Mouse (Mus musculus): ENCODE measurements around the gene Spdl1. TPM values are rescaled to one million over a fixed set of nuclear protein-coding genes. Genes with fewer than 3 reads are reported as not detected.
A peak's percentile ranks its signal among the peaks of the same experiment; 100 is the strongest.

Spdl1 gene
- total and polyA plus RNA-seq, 2 experiments from 2014 or later, result 2.4 to 3.9 TPM

DNA sequence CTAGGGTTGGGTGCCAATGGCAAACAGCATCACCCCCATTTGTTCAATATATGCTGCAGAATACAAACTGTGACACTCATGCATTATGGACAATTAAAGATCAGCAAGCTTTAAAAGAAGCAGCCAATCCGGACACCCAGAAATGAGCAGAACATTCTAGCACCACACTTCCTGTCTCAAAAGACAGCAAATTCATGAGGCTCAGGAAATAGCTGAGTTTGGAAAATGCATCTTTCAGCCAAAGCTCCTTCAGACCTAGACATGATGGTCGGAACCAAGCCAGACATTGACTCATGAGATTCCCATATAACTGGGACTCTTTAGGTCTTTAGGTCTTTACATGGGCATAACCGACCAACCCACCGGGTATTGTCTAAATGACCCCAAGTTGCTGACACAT, 55.9 kb downstream of the Spdl1 start:
- ATAC-seq (ENCODE audit: insufficient read depth, low read depth) (no peak), DNase-seq (ENCODE audit: low spot score) (no peak)
- no peak overlapping the region for H3K4me3 ChIP-seq (ENCODE audit: low read depth, low read length)
- no peaks in the 10 kb centered on the region for H3K9me3 ChIP-seq (replicated peaks; ENCODE audit: control insufficient read depth, low read length)
- 84% methylated on average over 4 of the region's 4 CpGs for WGBS
- H3K4me2 ChIP-seq (ENCODE audit: low read depth, low read length), result no peak overlapping the region
- no peak overlapping the region for H3K27ac ChIP-seq (ENCODE audit: low read depth)
- H3K9ac ChIP-seq (replicated peaks; ENCODE audit: low read depth, low read length), result no peak overlapping the region
- no peaks in the 10 kb centered on the region for H3K36me3 ChIP-seq (replicated peaks; ENCODE audit: control insufficient read depth, insufficient read depth, low read length)
- H3K27me3 ChIP-seq (ENCODE audit: control insufficient read depth, insufficient read depth, low read length), result no peaks in the 10 kb centered on the region
- TF ChIP-seq EP300 (IDR thresholded peaks at IDR 0.05; ENCODE audit: low read depth) (no peak), CTCF (IDR thresholded peaks at IDR 0.05; ENCODE audit: low read depth) (no peak)
- H3K4me1 ChIP-seq (ENCODE audit: control insufficient read depth, insufficient read depth), result no peaks in the 10 kb centered on the region

DNA sequence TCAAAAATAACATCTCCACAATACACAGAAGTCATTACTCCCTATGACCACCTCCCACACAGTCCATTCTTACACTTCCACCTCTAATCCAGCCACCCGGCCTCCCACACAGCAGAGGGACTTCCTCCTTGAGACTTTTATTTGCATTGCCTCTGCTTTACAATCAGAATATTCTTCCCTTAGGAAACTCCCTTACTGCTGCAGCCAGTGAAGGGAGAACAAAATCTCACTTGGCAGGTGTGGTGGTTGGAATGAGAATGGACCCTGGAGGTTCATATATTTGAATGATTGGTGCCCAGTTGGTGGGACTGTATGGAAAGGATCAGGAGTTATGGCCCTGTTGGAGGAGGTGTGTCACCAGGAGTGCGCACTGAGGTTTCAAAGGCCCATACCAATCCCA, 57.4 kb downstream of the Spdl1 start:
- ATAC-seq (ENCODE audit: insufficient read depth, low read depth) (no peak), DNase-seq (ENCODE audit: low spot score) (no peak)
- no peaks in the 10 kb centered on the region for H3K36me3 ChIP-seq (replicated peaks; ENCODE audit: control insufficient read depth, insufficient read depth, low read length)
- H3K9me3 ChIP-seq (replicated peaks; ENCODE audit: control insufficient read depth, low read length), result no peaks in the 10 kb centered on the region
- no peaks in the 10 kb centered on the region for H3K27me3 ChIP-seq (ENCODE audit: control insufficient read depth, insufficient read depth, low read length)
- no peak for TF ChIP-seq EP300 (IDR thresholded peaks at IDR 0.05; ENCODE audit: low read depth)
- no peak for TF ChIP-seq CTCF (IDR thresholded peaks at IDR 0.05; ENCODE audit: low read depth)
- no peak overlapping the region for H3K4me3 ChIP-seq (ENCODE audit: low read depth, low read length)
- H3K9ac ChIP-seq (replicated peaks; ENCODE audit: low read depth, low read length), result no peak overlapping the region
- H3K27ac ChIP-seq (ENCODE audit: low read depth), result no peak overlapping the region
- no peak overlapping the region for H3K4me2 ChIP-seq (ENCODE audit: low read depth, low read length)
- WGBS, result 67% methylated on average over 2 of the region's 2 CpGs
- H3K4me1 ChIP-seq (ENCODE audit: control insufficient read depth, insufficient read depth), result peaks cover 3% of the 10 kb centered on the region; the same call in 1 of the 2 replicates

DNA sequence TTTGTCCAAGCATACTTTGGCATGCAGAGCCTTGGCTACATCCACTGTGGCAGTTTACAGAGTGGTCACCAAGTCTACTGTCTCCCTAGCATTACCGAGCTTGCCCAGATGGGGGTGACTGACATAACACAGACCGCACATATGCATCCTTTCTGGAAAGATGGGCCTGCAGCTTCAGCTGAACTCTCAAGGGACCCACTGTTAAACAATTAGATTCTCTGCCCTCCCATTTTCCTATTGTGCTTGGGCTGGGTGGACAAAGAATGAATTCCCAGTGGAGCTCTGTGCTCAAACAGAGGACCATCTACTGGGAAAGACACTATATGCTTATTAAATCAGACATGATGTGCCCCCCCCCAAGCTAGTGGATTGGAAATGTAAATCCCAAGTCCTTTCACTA, 58.8 kb downstream of the Spdl1 start:
- no peak overlapping the region for H3K4me3 ChIP-seq (ENCODE audit: low read depth, low read length)
- H3K4me1 ChIP-seq (ENCODE audit: control insufficient read depth, insufficient read depth), result peaks cover 6% of the 10 kb centered on the region; the same call in 1 of the 2 replicates
- no peak overlapping the region for H3K9ac ChIP-seq (replicated peaks; ENCODE audit: low read depth, low read length)
- TF ChIP-seq CTCF (IDR thresholded peaks at IDR 0.05; ENCODE audit: low read depth) (no peak), EP300 (IDR thresholded peaks at IDR 0.05; ENCODE audit: low read depth) (no peak)
- no peak for DNase-seq (ENCODE audit: low spot score)
- no peak overlapping the region for H3K27ac ChIP-seq (ENCODE audit: low read depth)
- H3K36me3 ChIP-seq (replicated peaks; ENCODE audit: control insufficient read depth, insufficient read depth, low read length), result no peaks in the 10 kb centered on the region
- H3K4me2 ChIP-seq (ENCODE audit: low read depth, low read length), result no peak overlapping the region
- WGBS, result 54% methylated on average over 2 of the region's 2 CpGs
- H3K27me3 ChIP-seq (ENCODE audit: control insufficient read depth, insufficient read depth, low read length), result no peaks in the 10 kb centered on the region
- H3K9me3 ChIP-seq (replicated peaks; ENCODE audit: control insufficient read depth, low read length), result no peaks in the 10 kb centered on the region
- ATAC-seq (ENCODE audit: insufficient read depth, low read depth), result no peak

DNA sequence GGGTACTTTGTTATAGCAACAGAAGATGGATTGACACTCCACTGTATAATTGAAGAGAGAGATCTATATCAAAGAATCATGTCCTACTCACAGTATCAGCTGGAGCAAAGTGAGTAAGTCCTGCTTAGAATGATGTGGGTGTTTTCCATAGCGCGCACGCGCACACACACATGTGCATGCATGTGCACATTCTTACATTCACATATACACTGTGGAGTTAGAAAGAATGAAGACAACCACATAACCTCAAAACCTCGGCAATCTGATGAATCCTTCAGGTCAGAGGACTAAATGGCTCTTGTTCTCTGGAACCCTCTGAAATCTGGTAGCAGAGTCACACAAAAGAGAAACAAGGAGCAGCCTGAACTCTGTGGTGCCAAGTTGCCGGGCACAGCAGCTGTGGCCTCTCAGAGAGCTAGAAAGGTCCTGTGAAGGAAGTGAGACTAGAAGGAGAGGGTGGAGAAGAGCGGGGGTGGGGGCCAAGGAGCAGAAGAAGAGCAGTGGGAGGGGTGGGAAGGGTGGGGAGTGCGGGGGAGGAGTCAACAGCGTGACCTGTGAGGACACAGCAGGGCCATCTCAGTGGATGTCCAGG, 60.0 kb downstream of the Spdl1 start:
- H3K9ac ChIP-seq (replicated peaks; ENCODE audit: low read depth, low read length), result no peak overlapping the region
- no peaks in the 10 kb centered on the region for H3K36me3 ChIP-seq (replicated peaks; ENCODE audit: control insufficient read depth, insufficient read depth, low read length)
- no peak for ATAC-seq (ENCODE audit: insufficient read depth, low read depth)
- no peak overlapping the region for H3K27ac ChIP-seq (ENCODE audit: low read depth)
- H3K27me3 ChIP-seq (ENCODE audit: control insufficient read depth, insufficient read depth, low read length), result no peaks in the 10 kb centered on the region
- no peaks in the 10 kb centered on the region for H3K9me3 ChIP-seq (replicated peaks; ENCODE audit: control insufficient read depth, low read length)
- H3K4me2 ChIP-seq (ENCODE audit: low read depth, low read length), result no peak overlapping the region
- 74% methylated on average over 9 of the region's 9 CpGs for WGBS
- no peak for DNase-seq (ENCODE audit: low spot score)
- no peak overlapping the region for H3K4me3 ChIP-seq (ENCODE audit: low read depth, low read length)
- peaks cover 6% of the 10 kb centered on the region; the same call in 1 of the 2 replicates for H3K4me1 ChIP-seq (ENCODE audit: control insufficient read depth, insufficient read depth)
- TF ChIP-seq EP300 (IDR thresholded peaks at IDR 0.05; ENCODE audit: low read depth), result no peak
- TF ChIP-seq CTCF (IDR thresholded peaks at IDR 0.05; ENCODE audit: low read depth), result no peak

DNA sequence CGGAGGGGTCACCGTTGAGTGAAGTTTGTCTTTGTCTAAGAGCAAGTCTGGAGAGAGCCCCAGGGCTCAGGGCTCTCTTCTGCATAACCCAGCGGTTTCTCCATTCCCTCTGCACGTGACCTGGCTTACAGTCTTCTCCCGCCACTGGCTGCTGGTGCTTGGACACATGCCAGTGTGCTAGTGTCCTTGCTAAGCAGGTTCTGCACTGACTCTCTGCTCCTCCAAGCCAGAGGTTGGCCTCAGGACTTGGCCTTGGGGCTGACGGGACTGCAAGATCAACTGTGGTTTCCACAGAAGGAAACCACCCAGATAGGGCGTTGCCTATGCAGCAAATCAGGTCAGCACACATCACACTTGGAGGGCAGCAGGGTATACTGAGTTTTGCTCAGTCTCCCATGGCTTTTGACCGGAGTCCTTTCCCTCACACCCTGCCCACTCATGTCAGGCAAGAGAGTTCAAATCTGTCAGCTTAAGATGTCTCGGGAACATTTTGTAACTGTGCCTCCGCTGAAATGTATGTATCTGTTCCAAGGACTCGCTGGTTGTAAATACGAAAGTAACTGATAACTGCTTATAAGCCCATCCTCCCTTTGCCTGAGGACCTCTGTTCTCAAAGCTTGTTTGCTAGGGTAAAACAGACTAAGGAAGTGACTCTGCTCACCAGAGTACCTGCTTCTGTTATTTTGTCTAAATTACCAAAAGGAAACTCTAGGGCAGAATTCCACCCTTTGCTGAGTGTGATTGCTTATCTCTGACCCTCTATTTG, 62.0 kb downstream of the Spdl1 start:
- ATAC-seq (ENCODE audit: insufficient read depth, low read depth) (no peak), DNase-seq (ENCODE audit: low spot score) (peak; percentile 43)
- peaks cover 6% of the 10 kb centered on the region; the same call in 1 of the 2 replicates for H3K4me1 ChIP-seq (ENCODE audit: control insufficient read depth, insufficient read depth)
- WGBS, result 47% methylated on average over 12 of the region's 12 CpGs
- H3K9ac ChIP-seq (replicated peaks; ENCODE audit: low read depth, low read length), result no peak overlapping the region
- H3K4me2 ChIP-seq (ENCODE audit: low read depth, low read length), result peak overlapping the region; percentile 28; the same call in 1 of the 2 replicates
- TF ChIP-seq CTCF (IDR thresholded peaks at IDR 0.05; ENCODE audit: low read depth), result no peak
- TF ChIP-seq EP300 (IDR thresholded peaks at IDR 0.05; ENCODE audit: low read depth), result no peak
- no peaks in the 10 kb centered on the region for H3K27me3 ChIP-seq (ENCODE audit: control insufficient read depth, insufficient read depth, low read length)
- no peaks in the 10 kb centered on the region for H3K9me3 ChIP-seq (replicated peaks; ENCODE audit: control insufficient read depth, low read length)
- peak overlapping the region; percentile 3; the same call in 1 of the 2 replicates for H3K27ac ChIP-seq (ENCODE audit: low read depth)
- H3K4me3 ChIP-seq (ENCODE audit: low read depth, low read length), result no peak overlapping the region
- no peaks in the 10 kb centered on the region for H3K36me3 ChIP-seq (replicated peaks; ENCODE audit: control insufficient read depth, insufficient read depth, low read length)

Measured in heart, postnatal 0 days (tissue).